Comparison of ENCODE assay signal across 11 mouse cellular contexts in genomic region chr15:102593996-102594656, GRCm38 (mm10). TPM values are rescaled to one million over a fixed set of nuclear protein-coding genes. Genes with fewer than 3 reads are reported as not detected.
A peak's percentile ranks its signal among the peaks of the same experiment; 100 is the strongest.
DNase-seq lines count a peak whose midpoint lies in the region; ATAC-seq and TF ChIP-seq lines count a peak whose summit lies in the region.
"Had no signal": no experiment of that assay in that cellular context is flagged by ENCODE, and none has a peak within 500 bp of the region (broad histone marks: within the 10 kb centered on the region; RNA-seq: fewer than 3 reads in every experiment).

No protein-coding gene starts in this region.

- intact Hi-C loops in heart, postnatal 14 days (cut with DNase I), result loop anchor here (5.0 kb wide), 1 partner anchor 73 kb away; no protein-coding TSS in a partner anchor

- WGBS in forebrain, postnatal 0 days, result 31% methylated on average over 8 of the region's 8 CpGs
- 84% methylated on average over 8 of the region's 8 CpGs for WGBS in forebrain, embryonic 10.5 days
- 13% methylated on average over 8 of the region's 8 CpGs for WGBS in limb, embryonic 12.5 days

- H3K27me3 ChIP-seq in forebrain, postnatal 0 days (ENCODE audit: insufficient read depth, low read length), result no peaks in the 10 kb centered on the region
- H3K27me3 ChIP-seq in forebrain, embryonic 10.5 days (ENCODE audit: poor library complexity, severe bottlenecking), result no peaks in the 10 kb centered on the region
- no peaks in the 10 kb centered on the region for H3K27me3 ChIP-seq in limb, embryonic 12.5 days
- H3K27me3 ChIP-seq: CH12.LX; liver, embryonic 15.5 days had no signal

- peak overlapping the region; percentile 71 for H3K27ac ChIP-seq in forebrain, postnatal 0 days (ENCODE audit: low read depth, low read length)
- H3K27ac ChIP-seq in forebrain, embryonic 10.5 days, result no peak overlapping the region
- peak overlapping the region; percentile 51; the same call in 1 of the 2 replicates for H3K27ac ChIP-seq in limb, embryonic 12.5 days
- H3K27ac ChIP-seq: liver, embryonic 15.5 days had no signal

- TF ChIP-seq CTCF in forebrain, postnatal 0 days (IDR thresholded peaks at IDR 0.05; ENCODE audit: low read depth), result no peak

- H3K36me3 ChIP-seq in forebrain, postnatal 0 days (ENCODE audit: insufficient read depth), result no peaks in the 10 kb centered on the region
- peaks cover 5% of the 10 kb centered on the region for H3K36me3 ChIP-seq in forebrain, embryonic 10.5 days (replicated peaks)
- H3K36me3 ChIP-seq in limb, embryonic 12.5 days, result peaks cover 5% of the 10 kb centered on the region; the same call in 1 of the 2 replicates

- no peaks in the 10 kb centered on the region for H3K9me3 ChIP-seq in forebrain, postnatal 0 days (ENCODE audit: low read length)
- no peaks in the 10 kb centered on the region for H3K9me3 ChIP-seq in forebrain, embryonic 10.5 days
- no peaks in the 10 kb centered on the region for H3K9me3 ChIP-seq in limb, embryonic 12.5 days
- H3K9me3 ChIP-seq: liver, embryonic 15.5 days had no signal

- 0 out of 2 replicates have a peak overlapping the region, but pooled peaks have one; percentile 4 for H3K4me2 ChIP-seq in forebrain, postnatal 0 days (ENCODE audit: low read depth)
- H3K4me2 ChIP-seq in limb, embryonic 12.5 days, result peak overlapping the region; percentile 46
- H3K4me2 ChIP-seq: liver, embryonic 15.5 days had no signal

- H3K4me3 ChIP-seq in forebrain, postnatal 0 days (ENCODE audit: low read depth, low read length), result no peak overlapping the region
- H3K4me3 ChIP-seq in forebrain, embryonic 10.5 days, result no peak overlapping the region
- H3K4me3 ChIP-seq in limb, embryonic 12.5 days (replicated peaks), result no peak overlapping the region
- H3K4me3 ChIP-seq: liver, embryonic 15.5 days had no signal

- no peak for DNase-seq in forebrain, postnatal 0 days
- DNase-seq in forebrain, embryonic 10.5 days (ENCODE audit: extremely low spot score, low spot score), result no peak
- peak; percentile 16 for DNase-seq in NIH3T3 (ENCODE audit: low read depth)
- peak; percentile 10 to 17 for DNase-seq in heart, postnatal 14 days
- no peak for DNase-seq in B cell, adult 2 months
- DNase-seq in spleen, postnatal 36 days (ENCODE audit: low spot score in 2 of 2), result no peak
- no peak for DNase-seq in spleen, postnatal 4 days (ENCODE audit: low spot score in 2 of 2)
- DNase-seq: thymus, postnatal 4 days had no signal

- peaks cover 15% of the 10 kb centered on the region; the same call in 1 of the 2 replicates for H3K4me1 ChIP-seq in forebrain, postnatal 0 days (ENCODE audit: insufficient read depth)
- H3K4me1 ChIP-seq in forebrain, embryonic 10.5 days, result 0 out of 2 replicates have a peak, but pooled peaks cover 6% of the 10 kb centered on the region
- peaks cover 23% of the 10 kb centered on the region for H3K4me1 ChIP-seq in limb, embryonic 12.5 days (replicated peaks)
- H3K4me1 ChIP-seq: liver, embryonic 15.5 days had no signal

- 0 out of 2 replicates have a peak overlapping the region, but pooled peaks have one; percentile 14 for H3K9ac ChIP-seq in forebrain, postnatal 0 days
- H3K9ac ChIP-seq in limb, embryonic 12.5 days (replicated peaks), result no peak overlapping the region
- H3K9ac ChIP-seq: liver, embryonic 15.5 days had no signal

- ATAC-seq in forebrain, postnatal 0 days, result no peak
- no peak; the same call in 1 of the 2 replicates for ATAC-seq in limb, embryonic 12.5 days (ENCODE audit: insufficient number of reproducible peaks, insufficient read depth, low FRiP score, low TSS enrichment, low read depth)

RNA-seq across cellular contexts. Expression of gene Gm28047, which starts 30.7 kb away (rescaled TPM):
- total RNA-seq in forebrain, postnatal 0 days (2014; rRNA removed), result not detected in 2 replicates
- 0.74 TPM in 1 of 2 replicates, not detected in the other for polyA plus RNA-seq in forebrain, postnatal 0 days (2015; fragmentation: Nextera tagmentation; extraction: Ambion mirVana)
- polyA plus RNA-seq in forebrain, embryonic 10.5 days (2016; fragmentation: Nextera tagmentation; extraction: Ambion mirVana), result 0.50 TPM in 1 of 2 replicates, not detected in the other
- total RNA-seq in heart, postnatal 14 days (2021), result under 1 TPM in 1 of 2 experiments, not detected in 1; 0.83 TPM
- polyA plus RNA-seq in limb, embryonic 12.5 days (2016; fragmentation: Nextera tagmentation; extraction: Ambion mirVana), result not detected in 2 replicates
- total RNA-seq: CH12.LX had no signal
- polyA plus RNA-seq: liver, embryonic 15.5 days had no signal

RNA-seq across cellular contexts. Expression of gene Atf7, which starts 31.1 kb away (rescaled TPM):
- total RNA-seq in forebrain, postnatal 0 days (2014; rRNA removed), result 9.9 and 13.2 TPM in 2 replicates
- polyA plus RNA-seq in forebrain, postnatal 0 days (2015; fragmentation: Nextera tagmentation; extraction: Ambion mirVana), result 8.4 and 10.2 TPM in 2 replicates
- polyA plus RNA-seq in forebrain, embryonic 10.5 days (2016; fragmentation: Nextera tagmentation; extraction: Ambion mirVana), result 16.0 and 19.2 TPM in 2 replicates
- total RNA-seq in heart, postnatal 14 days (2021), result 10 to 100 TPM; 65.2 to 68.8 TPM
- polyA plus RNA-seq in limb, embryonic 12.5 days (2016; fragmentation: Nextera tagmentation; extraction: Ambion mirVana), result 32.1 and 37.7 TPM in 2 replicates

Comparison
In these comparisons a context has a peak if more than half of its experiments do, and no peak if none do; other contexts are left out.
1. DNase-seq: peak in NIH3T3 (single experiment) and heart, postnatal 14 days (2 of 2); none in forebrain, postnatal 0 days (single experiment), forebrain, embryonic 10.5 days (single experiment), B cell, adult 2 months (0 of 2), spleen, postnatal 36 days (0 of 2) and spleen, postnatal 4 days (0 of 2).